Comparison of ENCODE assay signal across 8 mouse cellular contexts in genomic region chr12:69360655-69360996, GRCm38 (mm10). TPM values are rescaled to one million over a fixed set of nuclear protein-coding genes. Genes with fewer than 3 reads are reported as not detected.
DNase-seq lines count a peak whose midpoint lies in the region; ATAC-seq and TF ChIP-seq lines count a peak whose summit lies in the region.

No protein-coding gene starts in this region.

- no peak for TF ChIP-seq EP300 in heart, postnatal 0 days (IDR thresholded peaks at IDR 0.05; ENCODE audit: low read depth)

- no peak overlapping the region for H3K27ac ChIP-seq in kidney, embryonic 14.5 days (ENCODE audit: low read depth, low read length)
- H3K27ac ChIP-seq in heart, postnatal 0 days (ENCODE audit: low read depth): no peak overlapping the region
- no peak overlapping the region for H3K27ac ChIP-seq in neural tube, embryonic 11.5 days (ENCODE audit: low read depth, low read length)

- H3K4me3 ChIP-seq in kidney, embryonic 14.5 days (ENCODE audit: low read length): no peak overlapping the region
- no peak overlapping the region for H3K4me3 ChIP-seq in G1E (ENCODE audit: low read depth, low read length)
- no peak overlapping the region for H3K4me3 ChIP-seq in heart, postnatal 0 days (ENCODE audit: low read depth, low read length)
- H3K4me3 ChIP-seq in neural tube, embryonic 11.5 days (ENCODE audit: low read depth, low read length): no peak overlapping the region

- 17% methylated on average over 5 of the region's 5 CpGs for WGBS in kidney, embryonic 14.5 days
- WGBS in heart, postnatal 0 days: 14% methylated on average over 5 of the region's 5 CpGs
- 21% methylated on average over 5 of the region's 5 CpGs for WGBS in neural tube, embryonic 11.5 days

- no peaks in the 10 kb centered on the region for H3K36me3 ChIP-seq in kidney, embryonic 14.5 days (ENCODE audit: control insufficient read depth, insufficient read depth, low read length)
- peaks cover 1% of the 10 kb centered on the region for H3K36me3 ChIP-seq in G1E (replicated peaks)
- H3K36me3 ChIP-seq in heart, postnatal 0 days (replicated peaks; ENCODE audit: control insufficient read depth, insufficient read depth, low read length): no peaks in the 10 kb centered on the region
- no peaks in the 10 kb centered on the region for H3K36me3 ChIP-seq in neural tube, embryonic 11.5 days (ENCODE audit: control insufficient read depth, insufficient read depth, low read length)

- no peak overlapping the region for H3K9ac ChIP-seq in kidney, embryonic 14.5 days (ENCODE audit: low read depth, low read length)
- no peak overlapping the region for H3K9ac ChIP-seq in heart, postnatal 0 days (replicated peaks; ENCODE audit: low read depth, low read length)
- H3K9ac ChIP-seq in neural tube, embryonic 11.5 days (ENCODE audit: low read length): no peak overlapping the region

- no peaks in the 10 kb centered on the region for H3K27me3 ChIP-seq in kidney, embryonic 14.5 days (ENCODE audit: control insufficient read depth, insufficient read depth, low read length)
- H3K27me3 ChIP-seq in G1E (ENCODE audit: insufficient read depth, low read length): no peaks in the 10 kb centered on the region
- H3K27me3 ChIP-seq in heart, postnatal 0 days (ENCODE audit: control insufficient read depth, insufficient read depth, low read length): no peaks in the 10 kb centered on the region
- no peaks in the 10 kb centered on the region for H3K27me3 ChIP-seq in neural tube, embryonic 11.5 days (ENCODE audit: control insufficient read depth, insufficient read depth, low read length)

- peaks cover 10% of the 10 kb centered on the region; the same call in 1 of the 2 replicates for H3K4me1 ChIP-seq in kidney, embryonic 14.5 days (ENCODE audit: control insufficient read depth, insufficient read depth, low read length)
- H3K4me1 ChIP-seq in G1E (ENCODE audit: insufficient read depth, low read depth, low read length): peaks cover 37% of the 10 kb centered on the region
- H3K4me1 ChIP-seq in heart, postnatal 0 days (ENCODE audit: control insufficient read depth, insufficient read depth): peaks cover 13% of the 10 kb centered on the region
- H3K4me1 ChIP-seq in neural tube, embryonic 11.5 days (ENCODE audit: control insufficient read depth, insufficient read depth, low read length): no peaks in the 10 kb centered on the region; the same call in 1 of the 2 replicates

- DNase-seq in kidney, adult 11 months: peak; percentile 86
- no peak for DNase-seq in G1E (ENCODE audit: low spot score)
- DNase-seq in cerebellum, adult 8-10 months: peak; percentile 67
- DNase-seq in heart, postnatal 0 days (ENCODE audit: low spot score): peak; percentile 83
- peak; percentile 10 for DNase-seq in left cerebral cortex, postnatal 4 days
- peak; percentile 42 for DNase-seq in neural tube, embryonic 11.5 days (ENCODE audit: low spot score)
- no peak for DNase-seq in spleen, postnatal 14 days (ENCODE audit: low spot score in 2 of 2)

- H3K4me2 ChIP-seq in kidney, embryonic 14.5 days (replicated peaks; ENCODE audit: low read depth, low read length): no peak overlapping the region
- no peak overlapping the region for H3K4me2 ChIP-seq in heart, postnatal 0 days (ENCODE audit: low read depth, low read length)
- no peak overlapping the region for H3K4me2 ChIP-seq in neural tube, embryonic 11.5 days (ENCODE audit: low read depth)

- intact Hi-C loops in left cerebral cortex, postnatal 4 days (cut with DNase I): no loop called here

- no peaks in the 10 kb centered on the region for H3K9me3 ChIP-seq in kidney, embryonic 14.5 days (ENCODE audit: control insufficient read depth, low read length)
- H3K9me3 ChIP-seq in G1E (replicated peaks): no peaks in the 10 kb centered on the region
- H3K9me3 ChIP-seq in heart, postnatal 0 days (replicated peaks; ENCODE audit: control insufficient read depth, low read length): no peaks in the 10 kb centered on the region
- H3K9me3 ChIP-seq in neural tube, embryonic 11.5 days (ENCODE audit: control insufficient read depth, low read length): no peaks in the 10 kb centered on the region

- no peak for ATAC-seq in kidney, embryonic 14.5 days (ENCODE audit: low FRiP score, low TSS enrichment)
- ATAC-seq in G1E (ENCODE audit: extremely low read depth, insufficient number of reproducible peaks, low FRiP score, poor library complexity, severe bottlenecking): no peak
- peak; percentile 8; the same call in 1 of the 2 replicates for ATAC-seq in heart, postnatal 0 days (ENCODE audit: insufficient read depth, low read depth)
- ATAC-seq in neural tube, embryonic 11.5 days (ENCODE audit: insufficient read depth, low FRiP score, low TSS enrichment): peak; percentile 0; the same call in 1 of the 2 replicates

- TF ChIP-seq CTCF in G1E (IDR thresholded peaks at IDR 0.05; ENCODE audit: low read depth, low read length): peak; percentile 94
- TF ChIP-seq CTCF in heart, postnatal 0 days (IDR thresholded peaks at IDR 0.05; ENCODE audit: low read depth): peak; percentile 91

RNA-seq across cellular contexts. Expression of gene Nemf, which starts 3.7 kb away (rescaled TPM):
- 91.4 and 92.5 TPM in 2 replicates for polyA plus RNA-seq in kidney, embryonic 14.5 days (2014; fragmentation: Nextera tagmentation; extraction: Ambion mirVana)
- total RNA-seq in G1E (2014; fragmentation: Nextera tagmentation): 149 and 150 TPM in 2 replicates
- total RNA-seq in G1E (2017): 103 and 128 TPM in 2 replicates
- 2.9 and 4.9 TPM in 2 replicates for polyA plus RNA-seq in G1E (2012)
- total RNA-seq in heart, postnatal 0 days (2014; rRNA removed; ENCODE audit: low replicate concordance): 12.1 and 23.2 TPM in 2 replicates
- 45.7 and 45.9 TPM in 2 replicates for polyA plus RNA-seq in heart, postnatal 0 days (2015; fragmentation: Nextera tagmentation; extraction: Ambion mirVana)
- 10 to 100 TPM; 50.9 to 51.1 TPM for total RNA-seq in left cerebral cortex, postnatal 4 days (2021)
- 80.3 and 82.1 TPM in 2 replicates for polyA plus RNA-seq in neural tube, embryonic 11.5 days (2014; fragmentation: Nextera tagmentation; extraction: Ambion mirVana)

RNA-seq across cellular contexts. Expression of gene Arf6, which starts 11.3 kb away (rescaled TPM):
- polyA plus RNA-seq in kidney, embryonic 14.5 days (2014; fragmentation: Nextera tagmentation; extraction: Ambion mirVana): 59.7 and 75.0 TPM in 2 replicates
- total RNA-seq in G1E (2014; fragmentation: Nextera tagmentation) (179 and 195 TPM in 2 replicates), G1E (2017) (123 and 153 TPM in 2 replicates)
- polyA plus RNA-seq in G1E (2012): 360 and 373 TPM in 2 replicates
- 115 and 155 TPM in 2 replicates for total RNA-seq in heart, postnatal 0 days (2014; rRNA removed; ENCODE audit: low replicate concordance)
- 32.4 and 35.6 TPM in 2 replicates for polyA plus RNA-seq in heart, postnatal 0 days (2015; fragmentation: Nextera tagmentation; extraction: Ambion mirVana)
- total RNA-seq in left cerebral cortex, postnatal 4 days (2021): 10 to 100 TPM; 70.7 to 71.8 TPM
- polyA plus RNA-seq in neural tube, embryonic 11.5 days (2014; fragmentation: Nextera tagmentation; extraction: Ambion mirVana): 52.4 and 55.8 TPM in 2 replicates

RNA-seq across cellular contexts. Expression of gene Gm9887, which starts 11.6 kb away (rescaled TPM):
- polyA plus RNA-seq in kidney, embryonic 14.5 days (2014; fragmentation: Nextera tagmentation; extraction: Ambion mirVana): 1.3 and 2.9 TPM in 2 replicates
- total RNA-seq in G1E (2014; fragmentation: Nextera tagmentation) (not detected in 2 replicates), G1E (2017) (0.87 and 0.93 TPM in 2 replicates)
- 0.79 and 1.6 TPM in 2 replicates for polyA plus RNA-seq in G1E (2012)
- total RNA-seq in heart, postnatal 0 days (2014; rRNA removed; ENCODE audit: low replicate concordance): not detected in 2 replicates
- polyA plus RNA-seq in heart, postnatal 0 days (2015; fragmentation: Nextera tagmentation; extraction: Ambion mirVana): 0.55 and 1.9 TPM in 2 replicates
- 1 to 10 TPM in 1 of 2 experiments, not detected in 1; 1.4 TPM for total RNA-seq in left cerebral cortex, postnatal 4 days (2021)
- 1.4 and 1.6 TPM in 2 replicates for polyA plus RNA-seq in neural tube, embryonic 11.5 days (2014; fragmentation: Nextera tagmentation; extraction: Ambion mirVana)

Comparison
In these comparisons a context has a peak if more than half of its experiments do, and no peak if none do; other contexts are left out.
1. DNase-seq: peak in kidney, adult 11 months (single experiment), cerebellum, adult 8-10 months (single experiment), heart, postnatal 0 days (single experiment), left cerebral cortex, postnatal 4 days (single experiment) and neural tube, embryonic 11.5 days (single experiment); none in G1E (single experiment) and spleen, postnatal 14 days (0 of 2).
2. ATAC-seq: peak in heart, postnatal 0 days (single experiment) and neural tube, embryonic 11.5 days (single experiment); none in kidney, embryonic 14.5 days (single experiment) and G1E (single experiment).